Mouse (Mus musculus) stomach, embryonic 14.5 days (tissue): ENCODE measurements around the gene Lrmda. TPM values are rescaled to one million over a fixed set of nuclear protein-coding genes. Genes with fewer than 3 reads are reported as not detected.

Experiments used
- ATAC-seq: fragments of 200-750 bp; cut with Nextera tagmentation; 2 replicates; pipeline ENCODE4 v1.8.0; 2017; ENCODE audit warnings: low read depth, moderate TSS enrichment; ENCODE audit not compliant: insufficient number of reproducible peaks, insufficient read depth, low FRiP score
- H3K27ac ChIP-seq: fragments of 300-500 bp; sonication (generic); 2 replicates; pipeline ENCODE4 v1.5.1; 2014; ENCODE audit warnings: mild to moderate bottlenecking, low read length, moderate library complexity, mixed read lengths
- H3K27me3 ChIP-seq: fragments of 300-500 bp; sonication (generic); 2 replicates; pipeline ENCODE4 v1.6.1; 2014; ENCODE audit warnings: low read length, control low read depth, mixed read lengths; ENCODE audit not compliant: control insufficient read depth, insufficient read depth
- H3K36me3 ChIP-seq: fragments of 300-500 bp; sonication (generic); 2 replicates; pipeline ENCODE4 v1.6.1; 2014; ENCODE audit warnings: mild to moderate bottlenecking, control low read depth, low read length, moderate library complexity, mixed read lengths; ENCODE audit not compliant: control insufficient read depth, insufficient read depth
- H3K4me1 ChIP-seq: fragments of 300-500 bp; sonication (generic); 2 replicates; pipeline ENCODE4 v1.6.1; 2014; ENCODE audit warnings: low read length, control low read depth, mixed read lengths; ENCODE audit not compliant: control insufficient read depth, insufficient read depth
- H3K4me2 ChIP-seq: fragments of 300-500 bp; sonication (generic); replicated peaks from 2 replicates; pipeline ENCODE4 v1.6.1; 2014; ENCODE audit warnings: low read depth, low read length, control low read depth
- H3K4me3 ChIP-seq: fragments of 300-500 bp; sonication (generic); 2 replicates; pipeline ENCODE4 v1.5.1; 2014; ENCODE audit warnings: low read depth, low read length, control low read depth
- H3K9ac ChIP-seq: fragments of 300-500 bp; sonication (generic); replicated peaks from 2 replicates; pipeline ENCODE4 v1.6.1; 2014; ENCODE audit warnings: low read depth, mild to moderate bottlenecking, control low read depth, low read length, moderate library complexity, mixed read lengths
- H3K9me3 ChIP-seq: fragments of 300-500 bp; sonication (generic); 2 replicates; pipeline ENCODE4 v1.6.1; 2016; ENCODE audit warnings: low read depth, low read length, control low read depth; ENCODE audit not compliant: control insufficient read depth
- WGBS: fragments of 180-500 bp; shearing (Covaris S2); extraction: QIAGEN DNeasy Blood & Tissue Kit; methylation state at CpG from one replicate; pipeline ENCODE4 v1.1.7; 2014; 5-methylcytosine and 5-hydroxymethylcytosine counted together
- polyA plus RNA-seq: library from polyadenylated mRNA; unstranded; fragments of >200 nt; fragmentation: Nextera tagmentation; extraction: Ambion mirVana; gene quantifications from 2 replicates; pipeline ENCODE4 v1.2.1, GENCODE M21; 2014

Lrmda gene
- polyA plus RNA-seq, 1 experiment from 2014 or later, result 0.46 TPM

DNA sequence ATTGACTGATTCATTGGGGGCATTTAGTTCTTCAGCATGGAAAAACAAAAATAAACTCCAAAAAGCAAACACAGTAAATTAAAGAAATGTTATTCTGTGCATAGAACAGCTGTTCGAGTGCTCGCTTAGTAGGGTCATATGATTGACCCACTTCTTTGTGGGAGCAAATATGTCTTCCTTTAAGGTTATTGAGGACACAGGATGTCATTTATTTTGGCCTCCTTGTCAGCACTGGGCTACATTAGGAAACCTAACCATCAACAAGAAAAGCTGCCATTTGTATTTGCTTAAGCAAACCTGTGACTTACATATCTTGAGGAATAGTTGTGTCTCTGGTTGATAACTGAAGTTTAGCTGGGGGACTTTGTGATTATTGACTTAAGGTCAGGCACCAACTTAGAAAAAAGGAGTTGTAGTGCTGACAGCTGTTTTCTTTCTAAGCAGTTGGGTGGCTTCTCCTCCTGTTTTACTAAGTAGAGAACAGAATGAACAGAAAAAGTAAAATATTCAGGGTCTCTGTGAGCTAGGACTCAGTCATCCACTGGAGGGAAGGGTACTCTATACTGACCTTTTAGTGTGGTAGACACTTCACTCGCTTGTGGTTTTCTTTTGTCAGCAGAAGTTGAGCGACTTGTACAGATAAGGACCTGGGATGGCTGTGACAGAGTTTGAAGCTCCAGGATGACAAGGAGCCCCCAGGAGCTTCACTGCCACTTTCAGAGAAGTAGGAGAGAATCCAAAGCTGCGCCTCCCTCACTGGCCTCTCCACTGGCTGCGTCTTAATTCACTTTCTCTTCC, 696.3 kb downstream of the Lrmda start:
- Histone ChIP-seq H3K27me3 (no peaks in the 10 kb centered on the region), H3K4me1 (peaks cover 10% of the 10 kb centered on the region), H3K4me2 (no peak overlapping the region), H3K4me3 (no peak overlapping the region), H3K9ac (no peak overlapping the region), H3K27ac (no peak overlapping the region), H3K9me3 (no peaks in the 10 kb centered on the region), H3K36me3 (no peaks in the 10 kb centered on the region)
- no peak for ATAC-seq
- 52% methylated on average over 6 of the region's 6 CpGs for WGBS

DNA sequence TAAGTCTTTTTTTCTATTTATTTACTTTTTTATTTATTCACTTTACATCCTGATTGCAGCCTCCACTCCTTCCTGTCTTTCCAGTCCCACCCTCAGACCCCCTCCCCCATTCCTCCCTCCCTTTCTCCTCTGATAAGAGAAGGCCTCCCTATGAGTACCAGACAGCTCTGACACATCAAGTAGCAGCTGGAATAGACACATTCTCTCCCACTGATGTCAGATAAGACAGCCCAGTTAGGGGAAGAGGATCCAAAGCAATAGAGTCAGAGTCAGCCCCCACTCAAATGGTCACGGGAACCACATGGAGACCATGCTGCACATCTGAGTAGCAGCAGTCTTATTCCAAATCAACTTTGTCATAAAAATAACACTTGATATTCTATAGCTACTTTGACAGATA, 700.5 kb downstream of the Lrmda start:
- H3K4me2 ChIP-seq, result no peak overlapping the region
- no peaks in the 10 kb centered on the region for H3K4me1 ChIP-seq
- H3K4me3 ChIP-seq, result no peak overlapping the region
- no peaks in the 10 kb centered on the region for H3K27me3 ChIP-seq
- ATAC-seq, result no peak
- H3K9me3 ChIP-seq, result no peaks in the 10 kb centered on the region
- H3K27ac ChIP-seq, result no peak overlapping the region
- WGBS, result 63% methylated on average over 1 of the region's 1 CpGs
- no peak overlapping the region for H3K9ac ChIP-seq
- H3K36me3 ChIP-seq, result no peaks in the 10 kb centered on the region

DNA sequence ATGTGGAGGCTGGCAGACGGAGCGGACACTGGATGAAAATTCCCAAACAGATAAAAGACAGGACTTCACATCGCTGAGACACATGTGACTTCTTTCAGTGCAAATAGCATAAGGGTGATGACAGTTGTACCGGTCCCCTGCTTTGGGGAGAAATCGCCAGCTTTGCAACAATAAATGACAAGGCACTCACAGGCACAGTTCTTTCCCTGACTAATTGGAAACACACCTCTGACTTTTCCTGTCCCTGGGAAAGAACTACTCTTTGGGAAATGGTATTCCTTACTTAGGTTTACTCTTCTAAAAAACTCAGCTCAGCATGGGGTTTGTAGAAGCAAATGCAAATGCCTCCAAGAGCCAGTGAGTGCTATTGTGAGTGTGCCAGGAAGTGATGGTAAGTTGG, 702.3 kb downstream of the Lrmda start:
- Histone ChIP-seq H3K27ac (no peak overlapping the region), H3K36me3 (no peaks in the 10 kb centered on the region), H3K4me3 (no peak overlapping the region), H3K4me1 (no peaks in the 10 kb centered on the region), H3K27me3 (no peaks in the 10 kb centered on the region), H3K4me2 (no peak overlapping the region), H3K9me3 (no peaks in the 10 kb centered on the region), H3K9ac (no peak overlapping the region)
- WGBS, result 59% methylated on average over 5 of the region's 5 CpGs
- no peak for ATAC-seq

DNA sequence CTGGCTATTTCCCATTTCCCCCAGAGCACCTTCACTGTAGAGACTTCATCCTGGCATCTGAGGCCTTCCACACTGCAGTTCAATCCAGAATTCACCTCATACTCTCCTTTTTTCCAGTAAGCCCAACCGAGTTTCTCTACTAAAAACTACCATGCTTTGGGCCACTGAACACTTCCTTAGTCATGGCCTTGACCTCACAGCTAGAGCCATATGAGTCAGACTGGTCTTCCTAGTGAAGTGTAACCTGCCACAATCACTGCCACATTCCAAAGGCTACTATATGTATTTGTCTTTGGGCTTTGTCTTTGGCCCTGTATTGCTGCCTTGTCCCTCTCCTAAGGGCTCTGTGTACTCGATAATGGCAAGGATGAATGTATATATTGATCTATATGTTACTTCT, 708.0 kb downstream of the Lrmda start:
- 72% methylated on average over 2 of the region's 2 CpGs for WGBS
- ATAC-seq, result no peak
- Histone ChIP-seq H3K27ac (no peak overlapping the region), H3K9me3 (no peaks in the 10 kb centered on the region), H3K4me3 (no peak overlapping the region), H3K4me1 (no peaks in the 10 kb centered on the region), H3K27me3 (no peaks in the 10 kb centered on the region), H3K36me3 (no peaks in the 10 kb centered on the region), H3K4me2 (no peak overlapping the region), H3K9ac (no peak overlapping the region)

DNA sequence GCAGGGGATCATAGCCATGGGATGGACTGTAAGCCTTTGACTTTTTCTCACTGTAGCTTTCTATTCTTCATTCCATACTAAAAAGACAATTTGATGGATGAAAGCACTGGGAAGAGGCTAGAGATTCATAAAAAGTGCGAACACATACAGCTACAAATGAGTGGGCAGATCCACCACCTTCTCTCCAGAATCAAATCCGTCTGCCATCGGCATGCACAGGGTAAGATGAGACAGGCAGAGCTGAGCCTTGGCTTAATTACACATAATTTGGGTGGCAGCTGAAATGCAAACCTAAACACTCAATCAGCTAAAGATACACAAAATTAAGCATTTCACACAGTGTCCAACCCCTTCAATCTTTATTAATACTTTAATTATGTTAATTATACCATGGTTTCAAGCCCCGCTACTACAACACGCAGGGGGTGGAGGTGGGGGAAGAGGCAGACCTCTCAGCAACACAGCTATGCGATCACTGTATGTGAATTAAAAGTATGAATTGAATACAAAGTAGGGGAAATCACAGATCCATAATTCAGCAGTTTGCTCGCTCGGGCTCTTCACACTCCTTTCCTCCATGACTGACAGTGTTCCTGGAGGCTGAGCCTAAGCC, 709.2 kb downstream of the Lrmda start:
- no peak for ATAC-seq
- Histone ChIP-seq H3K27me3 (no peaks in the 10 kb centered on the region), H3K36me3 (no peaks in the 10 kb centered on the region), H3K4me1 (no peaks in the 10 kb centered on the region), H3K27ac (no peak overlapping the region), H3K4me2 (no peak overlapping the region), H3K4me3 (no peak overlapping the region), H3K9ac (no peak overlapping the region), H3K9me3 (no peaks in the 10 kb centered on the region)
- WGBS, result 87% methylated on average over 8 of the region's 8 CpGs

DNA sequence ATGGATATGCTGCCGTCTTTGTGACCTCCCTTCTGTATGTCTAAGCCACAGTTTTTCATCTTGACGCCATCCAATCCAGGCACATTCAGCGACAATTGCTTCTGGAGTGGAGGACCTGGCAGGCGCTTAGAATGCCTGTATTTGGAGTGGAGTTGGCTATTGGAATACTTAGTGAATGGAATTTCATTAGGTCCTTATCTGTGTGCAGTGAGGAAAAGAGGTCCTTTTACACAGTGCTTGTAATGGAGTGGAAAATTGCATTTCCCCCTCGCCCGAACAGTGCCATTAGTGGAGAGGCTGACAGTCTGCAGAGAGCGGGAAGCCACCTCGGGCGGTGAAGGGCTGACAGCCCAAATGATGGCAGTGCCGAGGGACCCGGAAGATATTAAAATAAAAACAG, 719.1 kb downstream of the Lrmda start:
- ATAC-seq, result no peak
- Histone ChIP-seq H3K4me3 (no peak overlapping the region), H3K27me3 (no peaks in the 10 kb centered on the region), H3K27ac (no peak overlapping the region), H3K4me1 (no peaks in the 10 kb centered on the region), H3K4me2 (no peak overlapping the region), H3K9me3 (no peaks in the 10 kb centered on the region), H3K9ac (no peak overlapping the region), H3K36me3 (no peaks in the 10 kb centered on the region)
- 71% methylated on average over 11 of the region's 11 CpGs for WGBS

DNA sequence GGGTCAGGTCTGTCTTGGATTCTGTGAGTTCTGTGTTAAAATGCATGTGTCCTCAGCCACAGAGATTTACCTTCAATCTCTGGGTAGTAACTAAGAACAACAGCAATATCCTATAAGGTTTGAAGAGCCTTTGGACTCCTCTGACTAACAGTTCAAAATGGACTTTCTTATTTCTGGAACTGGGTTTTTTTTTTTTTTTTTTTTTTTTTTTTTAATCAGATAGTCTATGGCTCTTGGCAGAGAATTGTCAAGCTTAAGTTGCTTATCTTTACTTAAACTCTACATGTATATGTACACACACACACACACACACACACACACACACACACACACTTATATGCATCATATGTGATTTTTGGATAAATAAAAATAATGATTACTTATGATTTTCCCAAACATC, 723.0 kb downstream of the Lrmda start:
- Histone ChIP-seq H3K36me3 (no peaks in the 10 kb centered on the region), H3K9me3 (no peaks in the 10 kb centered on the region), H3K4me1 (peaks cover 14% of the 10 kb centered on the region; the same call in 1 of the 2 replicates), H3K9ac (no peak overlapping the region), H3K27me3 (no peaks in the 10 kb centered on the region), H3K4me2 (no peak overlapping the region), H3K4me3 (no peak overlapping the region), H3K27ac (no peak overlapping the region)
- no peak for ATAC-seq

DNA sequence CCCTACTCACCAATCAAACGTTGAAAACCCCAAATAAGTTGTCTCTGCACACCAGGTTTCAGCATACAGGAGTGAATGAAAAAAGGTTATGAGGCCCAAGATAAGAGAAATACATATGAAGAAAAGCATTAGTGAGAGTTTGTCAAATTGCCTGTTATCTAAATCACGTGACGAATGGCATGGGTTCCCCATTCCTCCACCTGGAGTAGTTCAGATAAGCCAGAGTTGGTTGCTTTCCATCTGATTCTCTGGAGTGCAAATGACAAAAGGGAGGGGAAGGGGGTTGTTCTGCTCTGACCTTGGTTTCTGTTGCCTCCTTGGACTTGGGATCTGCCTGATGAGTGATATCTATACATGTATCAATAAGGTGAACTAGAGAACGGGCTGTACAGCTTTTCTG, 723.8 kb downstream of the Lrmda start:
- WGBS, result 61% methylated on average over 4 of the region's 4 CpGs
- no peak; the same call in 1 of the 2 replicates for ATAC-seq

More for the DNA sequence above, 723.8 kb downstream of the Lrmda start:
- H3K9ac ChIP-seq, result no peak overlapping the region
- no peaks in the 10 kb centered on the region for H3K27me3 ChIP-seq
- no peak overlapping the region for H3K4me2 ChIP-seq
- no peaks in the 10 kb centered on the region for H3K36me3 ChIP-seq
- peaks cover 14% of the 10 kb centered on the region; the same call in 1 of the 2 replicates for H3K4me1 ChIP-seq
- no peak overlapping the region for H3K4me3 ChIP-seq
- H3K27ac ChIP-seq, result no peak overlapping the region
- no peaks in the 10 kb centered on the region for H3K9me3 ChIP-seq
